Mouse (Mus musculus) MEL (cell line): ENCODE measurements around the gene Krt88. TPM values are rescaled to one million over a fixed set of nuclear protein-coding genes. Genes with fewer than 3 reads are reported as not detected.

Experiments
- DNase-seq: peaks from one replicate; pipeline ENCODE4 v3.0.0; 2011; ENCODE audit warnings: low read depth, low spot score
- H3K27ac ChIP-seq: 2 replicates; pipeline ENCODE4 v1.5.1; 2012; ENCODE audit warnings: low read depth, mild to moderate bottlenecking, control low read depth, low read length, moderate library complexity; ENCODE audit not compliant: control insufficient read depth
- H3K27me3 ChIP-seq, 2 experiments: fragments of 150-350 bp in 1 of 2; sonication (generic) in 1 of 2; 2 replicates each; pipeline ENCODE4 v1.6.1; 2012; ENCODE audit warnings: low read length in 2 of 2, mild to moderate bottlenecking in 2 of 2, improper control_type of control experiment in 1 of 2, moderate library complexity in 1 of 2; ENCODE audit not compliant: insufficient read depth in 2 of 2, control insufficient read depth in 1 of 2
- H3K36me3 ChIP-seq, 2 experiments: 2 replicates each; pipeline ENCODE4 v1.6.1; 2012 to 2014; ENCODE audit warnings: low read length in 2 of 2, improper control_type of control experiment in 1 of 2, inconsistent platforms in 1 of 2, mild to moderate bottlenecking in 1 of 2; ENCODE audit not compliant: insufficient read depth in 2 of 2, control insufficient read depth in 1 of 2
- H3K4me1 ChIP-seq, 2 experiments: fragments of 150-350 bp in 1 of 2; sonication (generic) in 1 of 2; 2 replicates each; pipeline ENCODE4 v1.6.1; 2012; ENCODE audit warnings: low read length in 2 of 2, improper control_type of control experiment in 1 of 2, mild to moderate bottlenecking in 1 of 2; ENCODE audit not compliant: insufficient read depth in 2 of 2, control insufficient read depth in 1 of 2
- H3K4me3 ChIP-seq, 2 experiments: fragments of 150-350 bp in 1 of 2; sonication (generic) in 1 of 2; 2 replicates each; pipeline ENCODE4 v1.5.1; 2012; ENCODE audit warnings: low read depth in 2 of 2, low read length in 2 of 2, mild to moderate bottlenecking in 2 of 2, moderate library complexity in 2 of 2, control low read depth in 1 of 2, improper control_type of control experiment in 1 of 2; ENCODE audit not compliant: control insufficient read depth in 1 of 2, insufficient read depth in 1 of 2
- H3K79me2 ChIP-seq: 2 replicates; pipeline ENCODE4 v1.6.1; 2012; ENCODE audit warnings: mild to moderate bottlenecking, low read length, moderate library complexity; ENCODE audit not compliant: control insufficient read depth, poor library complexity, insufficient read depth
- H3K9ac ChIP-seq: 2 replicates; pipeline ENCODE4 v1.6.1; 2012; ENCODE audit warnings: low read depth, mild to moderate bottlenecking, control low read depth, low read length, moderate library complexity; ENCODE audit not compliant: control insufficient read depth, poor library complexity, severe bottlenecking
- H3K9me3 ChIP-seq: fragments of 150-350 bp; sonication (generic); replicated peaks from 2 replicates; pipeline ENCODE4 v1.6.1; 2012; ENCODE audit warnings: mild to moderate bottlenecking, low read length, improper control_type of control experiment, moderate library complexity; ENCODE audit not compliant: insufficient read depth
- CHD2 ChIP-seq: IDR thresholded peaks from 2 replicates; pipeline ENCODE4 v1.6.1; 2011; ENCODE audit warnings: low read length, improper control_type of control experiment
- CTCF ChIP-seq, 3 experiments: IDR thresholded peaks in 2 of 3; conservative IDR thresholded peaks in 1 of 3; 2 replicates each; pipeline ENCODE4 v1.5.1; 2011 to 2012; ENCODE audit warnings: low read length in 3 of 3, low read depth in 2 of 3, mild to moderate bottlenecking in 2 of 3, improper control_type of control experiment in 1 of 3, inconsistent platforms in 1 of 3, mixed read lengths in 1 of 3, moderate library complexity in 1 of 3; ENCODE audit not compliant: control insufficient read depth in 1 of 3, insufficient read depth in 1 of 3, poor library complexity in 1 of 3, severe bottlenecking in 1 of 3
- E2F4 ChIP-seq: IDR thresholded peaks from 2 replicates; pipeline ENCODE4 v1.6.1; 2011; ENCODE audit warnings: low read depth, low read length, improper control_type of control experiment, borderline replicate concordance
- GABPA ChIP-seq: IDR thresholded peaks from 2 replicates; pipeline ENCODE4 v1.6.1; 2012; ENCODE audit warnings: low read depth, mild to moderate bottlenecking, inconsistent platforms, low read length, improper control_type of control experiment, moderate library complexity
- JUND ChIP-seq: IDR thresholded peaks from 2 replicates; pipeline ENCODE4 v1.6.1; 2011; ENCODE audit warnings: low read depth, mild to moderate bottlenecking, improper control_type of control experiment, low read length
- KAT2A ChIP-seq: conservative IDR thresholded peaks from 2 replicates; pipeline ENCODE4 v1.6.1; 2012; ENCODE audit warnings: low read depth, low read length, improper control_type of control experiment, inconsistent platforms
- MAFK ChIP-seq: IDR thresholded peaks from 2 replicates; pipeline ENCODE4 v1.6.1; 2011; ENCODE audit warnings: low read depth, mild to moderate bottlenecking, low read length, improper control_type of control experiment, borderline replicate concordance
- MAX ChIP-seq: IDR thresholded peaks from 2 replicates; pipeline ENCODE4 v1.6.1; 2011; ENCODE audit warnings: low read length, improper control_type of control experiment
- MEF2A ChIP-seq: IDR thresholded peaks from 2 replicates; pipeline ENCODE4 v1.6.1; 2014; ENCODE audit warnings: low read depth, mild to moderate bottlenecking, inconsistent platforms, low read length, improper control_type of control experiment; ENCODE audit not compliant: poor library complexity, insufficient replicate concordance, severe bottlenecking; ENCODE audit errors: extremely low read depth
- MYB ChIP-seq: IDR thresholded peaks from 2 replicates; pipeline ENCODE4 v1.6.1; 2011; ENCODE audit warnings: mild to moderate bottlenecking, low read depth, low read length, improper control_type of control experiment
- MYC ChIP-seq: IDR thresholded peaks from 2 replicates; pipeline ENCODE4 v1.6.1; 2011; ENCODE audit warnings: low read depth, mild to moderate bottlenecking, low read length, improper control_type of control experiment, moderate library complexity
- NRF1 ChIP-seq: IDR thresholded peaks from 2 replicates; pipeline ENCODE4 v1.6.1; 2014; ENCODE audit warnings: low read depth, mild to moderate bottlenecking, inconsistent platforms, low read length, improper control_type of control experiment, moderate library complexity; ENCODE audit not compliant: poor library complexity, insufficient read depth, severe bottlenecking
- POLR2AphosphoS2 ChIP-seq: IDR thresholded peaks from 2 replicates; pipeline ENCODE4 v1.6.1; 2011; ENCODE audit warnings: low read length, improper control_type of control experiment
- POLR2AphosphoS5 ChIP-seq: IDR thresholded peaks from 2 replicates; pipeline ENCODE4 v1.6.1; 2012; ENCODE audit warnings: low read depth, borderline replicate concordance, mild to moderate bottlenecking, inconsistent platforms, low read length, moderate library complexity, mixed read lengths
- RAD21 ChIP-seq: IDR thresholded peaks from 2 replicates; pipeline ENCODE4 v1.6.1; 2011; ENCODE audit warnings: mild to moderate bottlenecking, low read depth, low read length, improper control_type of control experiment
- SIN3A ChIP-seq: IDR thresholded peaks from 2 replicates; pipeline ENCODE4 v1.6.1; 2012; ENCODE audit warnings: low read length, improper control_type of control experiment, inconsistent platforms
- SMC3 ChIP-seq: IDR thresholded peaks from 2 replicates; pipeline ENCODE4 v1.6.1; 2011; ENCODE audit warnings: low read depth, low read length, improper control_type of control experiment
- TAL1 ChIP-seq: IDR thresholded peaks from 2 replicates; pipeline ENCODE4 v1.6.1; 2012; ENCODE audit warnings: mild to moderate bottlenecking, inconsistent platforms, low read length, moderate library complexity, mixed read lengths
- UBTF ChIP-seq: IDR thresholded peaks from 2 replicates; pipeline ENCODE4 v1.6.1; 2012; ENCODE audit warnings: low read depth, mild to moderate bottlenecking, inconsistent platforms, low read length, improper control_type of control experiment, moderate library complexity, borderline replicate concordance; ENCODE audit not compliant: insufficient read depth
- ZNF384 ChIP-seq: IDR thresholded peaks from 2 replicates; pipeline ENCODE4 v1.6.1; 2012; ENCODE audit warnings: low read depth, mild to moderate bottlenecking, inconsistent platforms, low read length, improper control_type of control experiment
- polyA plus RNA-seq, 2 experiments: library from polyadenylated mRNA; stranded (reverse) in 1 of 2; unstranded in 1 of 2; fragments of >175 nt in 1 of 2; fragments of >200 nt in 1 of 2; gene quantifications; 2 replicates each; pipeline versions ENCODE4 v1.2.1 to v1.2.4; 2012; ENCODE audit warnings: low replicate concordance in 2 of 2, low read depth in 1 of 2; ENCODE audit not compliant: insufficient read length in 2 of 2, insufficient read depth in 1 of 2, missing spikeins in 1 of 2
- total RNA-seq: library from RNA; depleted of rRNA; stranded (reverse); fragments of 300-350 nt; gene quantifications from 2 replicates; pipeline ENCODE4 v1.2.3, GENCODE M21; 2012

The Krt88 gene
- total and polyA plus RNA-seq, 3 experiments, result not detected

- TF ChIP-seq MYB (no peak), RAD21 (no peak)
Measured at GRCm38 (mm10) chr15:101479666-101480060, 32.1 kb downstream of the Krt88 start (continued).

GRCm38 (mm10) chr15:101482056-101482455 is 34.5 kb downstream of the Krt88 start:
- Histone ChIP-seq H3K9ac (no peak overlapping the region), H3K4me3 (no peak overlapping the region), H3K9me3 (no peaks in the 10 kb centered on the region), H3K4me1 (no peaks in the 10 kb centered on the region), H3K27ac (no peak overlapping the region), H3K79me2 (no peaks in the 10 kb centered on the region), H3K36me3 (no peaks in the 10 kb centered on the region), H3K27me3 (no peaks in the 10 kb centered on the region)
- no peak for DNase-seq
- TF ChIP-seq JUND, result no peak
- no peak for TF ChIP-seq TAL1
- TF ChIP-seq GABPA, result no peak
- TF ChIP-seq UBTF, result no peak
- no peak for TF ChIP-seq KAT2A
- no peak for TF ChIP-seq SIN3A

GRCm38 (mm10) chr15:101483646-101484045 is 36.1 kb downstream of the Krt88 start:
- Histone ChIP-seq H3K9me3 (no peaks in the 10 kb centered on the region), H3K36me3 (no peaks in the 10 kb centered on the region), H3K27me3 (no peaks in the 10 kb centered on the region), H3K27ac (no peak overlapping the region), H3K9ac (no peak overlapping the region)
- no peak for DNase-seq
- TF ChIP-seq MAFK (no peak), CHD2 (no peak), SMC3 (no peak), POLR2AphosphoS5 (no peak)
- TF ChIP-seq, all 39 proteins: peak for 0
- no peak overlapping the region for H3K4me3 ChIP-seq
- no peaks in the 10 kb centered on the region for H3K79me2 ChIP-seq
- no peaks in the 10 kb centered on the region for H3K4me1 ChIP-seq

- DNase-seq, result no peak
- H3K4me1 ChIP-seq, result no peaks in the 10 kb centered on the region
- H3K79me2 ChIP-seq, result no peaks in the 10 kb centered on the region
- no peak overlapping the region for H3K4me3 ChIP-seq
- TF ChIP-seq MAX, result no peak
- TF ChIP-seq JUND, result no peak
- TF ChIP-seq CTCF (IDR thresholded peaks at IDR 0.05 in 2 of 3, conservative IDR thresholded peaks at IDR 0.05 in 1 of 3; ENCODE audit: control insufficient read depth in 1 of 3, insufficient read depth in 1 of 3, low read depth in 2 of 3, low read length in 3 of 3, poor library complexity in 1 of 3, severe bottlenecking in 1 of 3), result no peak
- no peak for TF ChIP-seq MAFK
- no peak for TF ChIP-seq POLR2AphosphoS2
- TF ChIP-seq SIN3A, result no peak
- TF ChIP-seq NRF1, result no peak
- no peak for TF ChIP-seq MYC
- no peak for TF ChIP-seq E2F4
- no peak for TF ChIP-seq MEF2A
- TF ChIP-seq RAD21, result no peak
- TF ChIP-seq ZNF384, result no peak
- no peak overlapping the region for H3K27ac ChIP-seq
- no peak overlapping the region for H3K9ac ChIP-seq
- no peaks in the 10 kb centered on the region for H3K36me3 ChIP-seq
- H3K9me3 ChIP-seq, result no peaks in the 10 kb centered on the region
- no peaks in the 10 kb centered on the region for H3K27me3 ChIP-seq
Measured at GRCm38 (mm10) chr15:101484939-101485338, 37.4 kb downstream of the Krt88 start.
